Mouse (Mus musculus): Measurements from ENCODE around the gene Erich4.
A peak's percentile ranks its signal among the peaks of the same experiment; 100 is the strongest.

Gene Erich4

DNA sequence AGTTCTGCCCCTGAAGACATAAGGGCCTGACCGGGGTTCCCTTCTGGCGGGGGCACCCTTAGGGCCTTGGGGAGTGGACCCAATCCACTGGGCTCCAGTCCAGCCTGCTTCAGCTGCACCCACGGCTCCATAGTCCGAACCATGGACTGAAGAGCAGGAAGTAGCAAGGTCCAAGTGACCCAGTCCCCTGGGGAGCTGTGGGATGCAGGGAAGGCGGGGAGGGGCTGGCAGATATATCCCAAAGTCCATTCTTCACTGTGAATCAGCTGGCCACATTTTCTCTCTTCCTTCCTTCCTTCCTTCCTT is at the start of gene Erich4:
Gene Erich4 (minus strand): TSS at position 187 of the 306 bp plus-strand sequence.
- DNase-seq (ENCODE audit: low spot score), result no peak

DNA sequence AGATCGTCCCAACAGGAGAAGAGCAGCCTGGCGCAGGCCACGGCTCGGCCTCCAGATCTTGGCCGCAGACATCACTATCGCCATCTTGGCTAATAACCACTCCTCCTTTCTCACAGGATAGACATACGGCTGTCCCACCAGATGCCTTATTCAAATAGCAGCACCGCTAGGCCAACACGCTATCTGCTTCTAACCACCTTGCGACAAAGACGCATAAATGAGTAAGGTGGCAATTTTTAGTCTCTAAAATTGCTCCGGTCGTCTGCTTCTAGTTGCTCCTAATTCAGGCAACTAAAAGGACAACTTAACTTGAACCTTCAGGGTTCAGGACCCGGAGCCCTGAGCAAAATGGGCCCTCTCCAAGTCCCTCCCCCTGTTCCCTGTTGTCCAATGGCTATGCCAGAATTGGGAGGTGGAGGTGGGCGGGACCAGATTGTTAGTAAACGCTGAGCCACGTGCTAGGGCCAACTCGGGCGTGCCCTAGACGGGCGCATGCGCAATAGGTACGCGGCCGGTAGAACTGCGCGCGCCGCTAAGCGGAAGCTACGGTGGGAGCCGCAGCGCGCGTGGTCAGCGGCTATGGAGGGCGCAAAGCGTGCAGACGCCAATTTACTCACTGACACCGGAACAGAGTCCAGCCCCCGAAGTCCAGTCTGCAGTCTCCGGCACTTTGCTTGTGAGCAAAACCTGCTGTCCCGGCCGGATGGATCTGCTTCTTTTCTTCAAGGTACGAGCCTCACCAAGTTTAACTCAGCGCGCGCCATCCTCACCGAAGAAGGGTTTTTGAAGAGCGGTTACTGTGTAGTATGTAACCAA is 43.2 kb upstream of the Erich4 start, which contains the start of the genes Bckdha and Exosc5:
Gene Bckdha (minus strand): TSS at position 325 of the 816 bp plus-strand sequence.
Gene Exosc5 (plus strand): TSS at position 508 of the 816 bp plus-strand sequence.
- peak; percentile 100 for DNase-seq (ENCODE audit: low spot score)

DNA sequence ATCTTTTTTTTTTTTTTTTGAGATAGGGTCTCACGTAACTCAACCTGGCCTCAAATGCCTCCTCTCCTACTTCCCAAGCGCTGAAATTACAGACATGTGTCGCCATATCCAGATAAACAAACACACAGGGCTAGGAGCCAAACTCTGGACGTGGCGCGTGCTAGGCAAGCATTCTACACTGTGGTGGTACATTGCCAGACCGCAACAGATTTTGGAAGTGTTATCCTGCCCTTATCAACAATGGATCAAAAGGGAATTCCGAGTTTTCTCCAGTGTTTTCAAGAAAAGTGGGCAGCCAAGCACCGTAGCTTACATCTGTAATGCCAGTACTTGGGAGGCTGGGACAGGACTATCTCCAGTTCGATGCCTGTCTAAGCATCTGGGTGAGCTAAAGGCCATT is 42.1 kb upstream of the Erich4 start:
- no peak for DNase-seq (ENCODE audit: low spot score)

- no peak for DNase-seq (ENCODE audit: low spot score)
Observed at GRCm38 (mm10) chr7:25655601-25656428, 40.1 kb upstream of the Erich4 start.

- no peak for DNase-seq (ENCODE audit: low spot score)
Observed at GRCm38 (mm10) chr7:25652244-25652759, 36.6 kb upstream of the Erich4 start.

GRCm38 (mm10) chr7:25651281-25651680 is 35.6 kb upstream of the Erich4 start:
- no peak for DNase-seq (ENCODE audit: low spot score)

DNA sequence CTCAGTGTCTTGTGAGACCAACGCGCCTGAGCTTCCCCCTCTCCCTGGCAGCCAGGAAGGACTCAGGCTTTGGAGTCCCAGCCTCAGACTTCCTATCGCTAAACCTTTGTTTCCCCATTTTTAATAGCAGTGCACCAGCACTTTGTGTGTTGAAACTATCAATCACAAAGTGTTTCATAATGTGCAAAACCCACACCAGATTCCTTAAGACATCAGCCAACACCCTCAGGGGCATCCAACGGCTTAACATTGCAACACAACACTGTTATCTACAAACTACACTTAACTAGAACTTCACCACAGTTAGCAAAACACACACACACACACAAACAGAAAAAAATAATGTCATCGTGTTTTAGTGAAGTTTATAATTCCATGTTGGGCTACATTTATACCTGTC is 34.1 kb upstream of the Erich4 start:
- DNase-seq (ENCODE audit: low spot score), result no peak

- DNase-seq (ENCODE audit: low spot score), result no peak
Observed at GRCm38 (mm10) chr7:25647574-25648123, 32.0 kb upstream of the Erich4 start.

DNA sequence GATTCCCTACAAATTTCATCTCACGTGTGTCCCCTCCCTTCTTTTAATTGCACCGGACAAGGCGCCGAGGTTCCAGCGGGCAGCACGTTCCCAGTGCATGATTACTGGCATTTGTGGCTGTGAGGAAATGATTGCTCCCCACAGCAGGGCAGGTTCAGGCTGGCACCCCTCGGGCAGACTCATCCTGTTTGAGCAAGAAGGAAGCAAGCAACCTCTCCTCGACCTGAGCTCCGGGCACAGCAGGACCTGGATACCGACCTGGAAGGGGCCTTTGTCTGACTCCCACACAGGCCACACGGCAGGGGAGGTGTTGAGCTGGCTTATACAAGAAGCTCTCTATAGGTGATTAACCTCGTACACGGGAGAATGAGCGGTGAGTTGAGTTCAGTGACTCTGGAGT is 29.4 kb upstream of the Erich4 start:
- DNase-seq (ENCODE audit: low spot score), result no peak

DNA sequence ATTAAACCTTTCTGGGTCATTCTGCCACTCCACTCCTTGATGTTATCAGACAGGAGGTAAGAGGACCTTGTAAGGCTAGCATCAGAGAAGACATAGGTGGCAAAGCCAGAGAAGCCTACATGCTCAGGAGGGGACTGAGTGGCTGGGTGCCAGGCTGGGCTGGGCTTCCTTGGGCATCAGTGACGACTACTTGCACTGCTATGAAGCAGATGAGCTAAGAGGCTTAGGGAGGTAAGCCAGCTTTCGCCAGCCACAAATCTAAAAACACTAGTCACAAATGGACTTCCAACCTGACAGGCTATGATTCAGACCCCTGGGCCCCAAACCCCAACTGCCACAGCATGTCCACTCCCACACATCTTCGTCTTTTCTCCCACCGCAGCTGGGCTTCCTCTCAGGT is 28.9 kb upstream of the Erich4 start:
- DNase-seq (ENCODE audit: low spot score), result no peak

- DNase-seq (ENCODE audit: low spot score), result no peak
Observed at GRCm38 (mm10) chr7:25644136-25644535, 28.4 kb upstream of the Erich4 start.

GRCm38 (mm10) chr7:25639754-25640153 is 24.1 kb upstream of the Erich4 start:
- DNase-seq (ENCODE audit: low spot score), result no peak

GRCm38 (mm10) chr7:25637099-25637498 is 21.4 kb upstream of the Erich4 start:
- DNase-seq (ENCODE audit: low spot score), result no peak

DNA sequence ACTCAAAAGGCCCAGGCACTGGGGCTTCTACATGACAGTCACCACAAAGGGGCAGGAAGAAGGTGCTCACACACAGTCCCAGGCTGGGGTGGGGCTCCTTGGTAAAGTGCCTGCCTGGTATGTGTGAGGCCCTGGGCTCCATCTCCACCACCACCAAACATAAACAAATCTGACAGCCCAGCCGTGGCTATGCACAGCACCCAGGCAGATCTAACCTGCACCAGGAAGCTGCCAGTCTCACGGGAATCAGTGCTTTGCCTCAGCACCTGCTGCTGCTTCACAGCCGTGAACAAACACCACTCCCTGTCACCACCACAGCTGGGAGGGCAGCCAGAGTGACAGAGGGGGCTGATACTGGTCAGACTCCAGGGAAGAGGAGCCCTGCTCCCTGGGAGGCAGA is 20.7 kb upstream of the Erich4 start:
- DNase-seq (ENCODE audit: low spot score), result no peak

DNA sequence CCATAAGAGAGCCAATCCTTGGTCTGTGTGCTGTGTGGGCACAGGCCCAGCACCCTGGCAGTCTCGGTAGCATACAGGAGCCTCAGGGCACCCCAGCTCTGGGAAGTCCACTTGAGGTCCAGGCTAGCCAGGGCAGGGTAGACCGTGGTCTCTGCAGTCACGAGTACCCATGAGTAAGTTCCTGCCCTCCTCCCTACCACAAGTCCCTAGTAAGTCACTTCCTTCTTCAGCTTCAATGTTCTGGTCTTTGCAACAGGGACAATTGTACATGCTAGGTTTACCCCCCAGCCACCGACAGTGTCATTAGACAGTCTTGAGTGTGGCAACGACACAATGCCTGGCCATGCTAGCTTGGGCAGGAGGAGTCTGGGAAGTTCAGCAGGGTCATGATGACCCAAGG is 17.0 kb upstream of the Erich4 start:
- DNase-seq (ENCODE audit: low spot score), result no peak

DNA sequence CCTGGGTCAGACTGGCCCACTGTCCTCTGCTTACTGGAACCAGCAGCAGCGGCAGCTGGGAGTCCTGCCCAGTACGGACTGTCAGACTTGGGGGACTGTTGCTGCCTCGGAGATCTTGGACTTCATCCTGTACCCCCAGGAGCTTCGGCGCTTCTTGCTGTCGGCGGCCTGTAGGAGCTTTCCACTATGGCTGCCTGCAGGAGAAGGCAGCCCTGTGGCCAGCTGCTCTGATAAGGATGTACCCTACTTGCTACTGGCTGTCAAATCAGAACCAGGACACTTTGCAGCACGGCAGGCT is 12.6 kb upstream of the Erich4 start:
- no peak for DNase-seq (ENCODE audit: low spot score)

GRCm38 (mm10) chr7:25627431-25628322 is 12.0 kb upstream of the Erich4 start:
- peak; percentile 50 for DNase-seq (ENCODE audit: low spot score)

DNA sequence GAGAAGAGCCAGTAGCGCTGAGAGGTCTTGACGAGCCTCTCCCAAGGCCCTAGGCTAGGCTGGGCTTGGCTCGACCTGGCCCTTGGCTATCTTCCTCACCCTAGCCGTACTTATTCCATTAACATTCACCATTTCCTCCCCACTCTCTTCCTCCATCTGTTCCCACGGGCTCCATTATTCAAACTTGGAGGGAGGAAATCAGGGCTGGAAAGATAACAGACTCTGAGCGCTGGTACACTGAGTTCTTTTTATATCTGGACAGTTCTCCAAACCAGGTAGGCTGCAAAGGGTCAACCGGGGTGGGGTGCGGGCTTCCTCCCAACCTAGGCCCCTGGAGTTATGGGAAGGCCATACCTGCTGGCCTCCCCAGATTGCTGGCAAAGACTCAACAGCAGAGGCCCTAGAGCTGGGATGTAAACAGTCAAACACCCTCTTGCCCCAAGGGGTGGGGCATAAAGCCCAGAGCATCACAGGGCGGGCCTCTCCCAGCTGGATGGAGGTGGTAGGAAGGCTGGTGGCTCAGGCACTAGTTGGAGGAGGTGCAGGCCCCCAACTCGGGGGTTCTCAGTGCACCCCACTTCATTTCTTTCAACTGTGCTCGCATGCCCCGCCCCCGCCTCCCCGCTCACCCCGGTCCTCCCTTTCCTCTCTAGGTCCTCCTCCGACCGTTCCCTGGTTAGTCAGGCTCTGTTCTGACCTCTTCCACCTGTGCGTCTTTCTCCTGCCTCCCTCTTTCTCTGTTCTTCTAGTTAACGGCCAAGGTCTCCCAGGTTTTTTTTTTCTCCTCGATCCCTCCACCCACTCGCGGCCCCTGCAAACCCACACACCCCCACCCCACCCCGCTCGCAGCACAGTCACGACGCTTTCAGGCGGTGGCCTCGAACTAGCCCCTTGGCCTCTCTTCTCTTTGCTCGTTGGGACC is 11.1 kb upstream of the Erich4 start, which contains the start of gene B3gnt8:
Gene B3gnt8 (plus strand): TSS at position 146 of the 922 bp plus-strand sequence.
- DNase-seq (ENCODE audit: low spot score), result no peak

- DNase-seq (ENCODE audit: low spot score), result peak; percentile 22
Observed at GRCm38 (mm10) chr7:25625594-25626250, 10.0 kb upstream of the Erich4 start.

DNA sequence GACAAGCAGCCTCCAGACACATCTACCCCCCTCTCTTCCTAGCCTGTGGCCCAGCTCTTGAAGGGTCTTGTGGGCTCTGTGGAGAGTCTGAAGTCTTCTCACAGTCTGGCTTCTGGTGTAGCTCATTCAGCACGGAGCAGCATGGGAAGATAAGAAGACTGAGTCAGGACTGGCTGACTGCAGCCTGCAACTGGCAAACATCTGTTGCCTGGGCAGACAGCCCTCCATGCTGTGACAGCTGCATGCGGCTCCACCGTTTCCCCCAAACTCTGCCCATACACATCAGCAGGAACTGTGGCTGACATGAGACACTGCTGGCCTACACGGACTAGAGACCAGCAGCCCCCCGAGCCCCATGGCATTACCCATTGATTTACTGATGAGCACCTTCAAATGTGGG is 9.2 kb upstream of the Erich4 start:
- DNase-seq (ENCODE audit: low spot score), result no peak
